Mouse (Mus musculus) lung, postnatal 0 days (tissue): ENCODE measurements around the gene Eif3b.

Source experiments
- CTCF ChIP-seq: IDR thresholded peaks from 2 replicates; pipeline ENCODE4 v1.5.1; 2016; ENCODE audit warnings: antibody characterized with exemption, mild to moderate bottlenecking
- EP300 ChIP-seq: IDR thresholded peaks from 2 replicates; pipeline ENCODE4 v1.6.1; 2016; ENCODE audit warnings: antibody characterized with exemption, mild to moderate bottlenecking, control low read depth

DNA sequence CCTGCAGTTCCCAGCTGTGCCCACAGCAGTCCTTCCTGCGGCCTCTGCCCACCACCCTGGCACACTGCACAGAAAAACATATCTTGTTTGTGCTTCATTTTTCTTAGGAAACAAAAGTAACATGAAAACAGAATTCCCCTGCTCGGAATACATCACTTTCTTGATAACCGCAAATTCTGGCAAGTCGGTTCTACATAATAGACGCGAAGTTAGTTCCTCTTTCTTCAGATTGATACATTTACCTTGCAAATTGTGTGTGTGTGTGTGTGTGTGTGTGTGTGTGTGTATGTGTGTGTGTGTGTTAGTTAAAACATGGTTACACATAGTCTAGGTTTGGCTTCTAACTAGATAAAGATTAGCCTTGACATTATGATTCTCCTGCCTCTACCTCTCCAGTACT is 36.4 kb upstream of the Eif3b start:
- TF ChIP-seq CTCF (no peak), EP300 (no peak)
